Mouse (Mus musculus) midbrain, embryonic 16.5 days (tissue): ENCODE data around the gene Prrx2. TPM values are rescaled to one million over a fixed set of nuclear protein-coding genes. Genes with fewer than 3 reads are reported as not detected.

Source experiments
- ATAC-seq: fragments of 200-750 bp; cut with Nextera tagmentation; 2 replicates; pipeline ENCODE4 v1.8.0; 2017; ENCODE audit warnings: moderate TSS enrichment
- H3K27ac ChIP-seq: fragments of 300-500 bp; sonication (generic); 2 replicates; pipeline ENCODE4 v1.5.1; 2014; ENCODE audit warnings: mild to moderate bottlenecking, low read length, mixed read lengths
- H3K27me3 ChIP-seq: fragments of 300-500 bp; sonication (generic); 2 replicates; pipeline ENCODE4 v1.6.1; 2014; ENCODE audit warnings: low read depth, low read length, mixed read lengths; ENCODE audit not compliant: control insufficient read depth, insufficient read depth
- H3K36me3 ChIP-seq: fragments of 300-500 bp; sonication (generic); 2 replicates; pipeline ENCODE4 v1.6.1; 2014; ENCODE audit warnings: mild to moderate bottlenecking, low read length, moderate library complexity, mixed read lengths; ENCODE audit not compliant: control insufficient read depth, insufficient read depth
- H3K4me1 ChIP-seq: fragments of 300-500 bp; sonication (generic); 2 replicates; pipeline ENCODE4 v1.6.1; 2014; ENCODE audit warnings: mild to moderate bottlenecking, low read length, mixed read lengths; ENCODE audit not compliant: control insufficient read depth, insufficient read depth
- H3K4me2 ChIP-seq: fragments of 300-500 bp; sonication (generic); 2 replicates; pipeline ENCODE4 v1.6.1; 2014; ENCODE audit warnings: mild to moderate bottlenecking, low read length, mixed read lengths
- H3K4me3 ChIP-seq: fragments of 300-500 bp; sonication (generic); 2 replicates; pipeline ENCODE4 v1.5.1; 2014; ENCODE audit warnings: low read depth, mild to moderate bottlenecking, low read length, moderate library complexity, mixed read lengths
- H3K9ac ChIP-seq: fragments of 300-500 bp; sonication (generic); 2 replicates; pipeline ENCODE4 v1.6.1; 2014; ENCODE audit warnings: low read depth, low read length, mixed read lengths
- H3K9me3 ChIP-seq: fragments of 300-500 bp; sonication (generic); replicated peaks from 2 replicates; pipeline ENCODE4 v1.6.1; 2014; ENCODE audit warnings: mild to moderate bottlenecking, low read length, mixed read lengths; ENCODE audit not compliant: control insufficient read depth, poor library complexity, severe bottlenecking
- WGBS: fragments of 180-500 bp; shearing (Covaris S2); extraction: QIAGEN DNeasy Blood & Tissue Kit; methylation state at CpG from one replicate; pipeline ENCODE4 v1.1.7; 2014; 5-methylcytosine and 5-hydroxymethylcytosine counted together
- polyA plus RNA-seq: library from polyadenylated mRNA; unstranded; fragments of >200 nt; fragmentation: Nextera tagmentation; extraction: Ambion mirVana; gene quantifications from 2 replicates; pipeline ENCODE4 v1.2.1, GENCODE M21; 2015

Gene Prrx2
- polyA plus RNA-seq, 1 experiment from 2014 or later: 1.8 TPM

- Histone ChIP-seq H3K27ac (no peak overlapping the region), H3K4me2 (no peak overlapping the region), H3K36me3 (no peaks in the 10 kb centered on the region), H3K9ac (no peak overlapping the region), H3K27me3 (no peaks in the 10 kb centered on the region), H3K4me1 (peaks cover 9% of the 10 kb centered on the region), H3K9me3 (no peaks in the 10 kb centered on the region), H3K4me3 (no peak overlapping the region)
- 33% methylated on average over 20 of the region's 20 CpGs for WGBS
- no peak for ATAC-seq
Measured at GRCm38 (mm10) chr2:30852771-30853313, 18.1 kb downstream of the Prrx2 start.

- Histone ChIP-seq H3K9me3 (no peaks in the 10 kb centered on the region), H3K4me3 (no peak overlapping the region), H3K9ac (no peak overlapping the region), H3K27me3 (no peaks in the 10 kb centered on the region), H3K4me1 (peaks cover 9% of the 10 kb centered on the region), H3K27ac (no peak overlapping the region), H3K4me2 (no peak overlapping the region), H3K36me3 (no peaks in the 10 kb centered on the region)
- ATAC-seq: no peak
- 50% methylated on average over 6 of the region's 6 CpGs for WGBS
Measured at GRCm38 (mm10) chr2:30857076-30857475, 22.3 kb downstream of the Prrx2 start.

GRCm38 (mm10) chr2:30859782-30860181 lies 25.0 kb downstream of the Prrx2 start:
- Histone ChIP-seq H3K27ac (no peak overlapping the region), H3K9ac (no peak overlapping the region), H3K9me3 (no peaks in the 10 kb centered on the region), H3K4me1 (peaks cover 7% of the 10 kb centered on the region), H3K27me3 (peaks cover 3% of the 10 kb centered on the region; the same call in 1 of the 2 replicates), H3K4me2 (no peak overlapping the region), H3K4me3 (no peak overlapping the region), H3K36me3 (no peaks in the 10 kb centered on the region)
- 73% methylated on average over 5 of the region's 5 CpGs for WGBS
- ATAC-seq: no peak

- WGBS: 49% methylated on average over 3 of the region's 4 CpGs
- no peak for ATAC-seq
- H3K4me1 ChIP-seq: peaks cover 8% of the 10 kb centered on the region
Measured at GRCm38 (mm10) chr2:30862081-30862480, 27.3 kb downstream of the Prrx2 start.

GRCm38 (mm10) chr2:30863574-30863973 lies 28.8 kb downstream of the Prrx2 start:
- Histone ChIP-seq H3K27me3 (peaks cover 3% of the 10 kb centered on the region; the same call in 1 of the 2 replicates), H3K27ac (no peak overlapping the region), H3K36me3 (no peaks in the 10 kb centered on the region), H3K9me3 (no peaks in the 10 kb centered on the region), H3K4me1 (peaks cover 4% of the 10 kb centered on the region; the same call in 1 of the 2 replicates), H3K4me2 (no peak overlapping the region), H3K9ac (no peak overlapping the region), H3K4me3 (no peak overlapping the region)
- ATAC-seq: no peak
- 86% methylated on average over 9 of the region's 9 CpGs for WGBS

More at GRCm38 (mm10) chr2:30862081-30862480, 27.3 kb downstream of the Prrx2 start:
- Histone ChIP-seq H3K4me3 (no peak overlapping the region), H3K27ac (no peak overlapping the region), H3K9me3 (no peaks in the 10 kb centered on the region), H3K36me3 (no peaks in the 10 kb centered on the region), H3K4me2 (no peak overlapping the region), H3K27me3 (peaks cover 3% of the 10 kb centered on the region; the same call in 1 of the 2 replicates), H3K9ac (no peak overlapping the region)

GRCm38 (mm10) chr2:30864968-30865381 lies 30.2 kb downstream of the Prrx2 start:
- Histone ChIP-seq H3K36me3 (no peaks in the 10 kb centered on the region), H3K9me3 (no peaks in the 10 kb centered on the region), H3K27ac (no peak overlapping the region), H3K27me3 (peaks cover 3% of the 10 kb centered on the region; the same call in 1 of the 2 replicates), H3K4me3 (peak overlapping the region; percentile 26), H3K4me2 (peak overlapping the region; percentile 55), H3K9ac (peak overlapping the region; percentile 56; the same call in 1 of the 2 replicates), H3K4me1 (peaks cover 4% of the 10 kb centered on the region; the same call in 1 of the 2 replicates)
- no peak for ATAC-seq
- WGBS: 2% methylated on average over 35 of the region's 35 CpGs

GRCm38 (mm10) chr2:30865426-30865825 lies 30.7 kb downstream of the Prrx2 start:
- no peaks in the 10 kb centered on the region for H3K36me3 ChIP-seq
- H3K9ac ChIP-seq: no peak overlapping the region
- no peak for ATAC-seq
- H3K4me2 ChIP-seq: no peak overlapping the region
- no peaks in the 10 kb centered on the region for H3K9me3 ChIP-seq
- WGBS: 68% methylated on average over 3 of the region's 3 CpGs
- peaks cover 4% of the 10 kb centered on the region; the same call in 1 of the 2 replicates for H3K4me1 ChIP-seq
- H3K27ac ChIP-seq: no peak overlapping the region
- no peak overlapping the region for H3K4me3 ChIP-seq
- H3K27me3 ChIP-seq: peaks cover 3% of the 10 kb centered on the region; the same call in 1 of the 2 replicates

GRCm38 (mm10) chr2:30870863-30871262 lies 36.1 kb downstream of the Prrx2 start:
- Histone ChIP-seq H3K27ac (no peak overlapping the region), H3K9ac (no peak overlapping the region), H3K4me2 (no peak overlapping the region), H3K4me1 (0 out of 2 replicates have a peak, but pooled peaks cover 3% of the 10 kb centered on the region), H3K9me3 (no peaks in the 10 kb centered on the region), H3K36me3 (no peaks in the 10 kb centered on the region), H3K27me3 (no peaks in the 10 kb centered on the region), H3K4me3 (no peak overlapping the region)
- 63% methylated on average over 8 of the region's 8 CpGs for WGBS
- no peak for ATAC-seq

GRCm38 (mm10) chr2:30872669-30873068 lies 37.9 kb downstream of the Prrx2 start:
- Histone ChIP-seq H3K9ac (no peak overlapping the region), H3K9me3 (no peaks in the 10 kb centered on the region), H3K27ac (no peak overlapping the region), H3K36me3 (no peaks in the 10 kb centered on the region), H3K4me3 (no peak overlapping the region), H3K27me3 (no peaks in the 10 kb centered on the region), H3K4me1 (0 out of 2 replicates have a peak, but pooled peaks cover 3% of the 10 kb centered on the region), H3K4me2 (no peak overlapping the region)
- 79% methylated on average over 6 of the region's 6 CpGs for WGBS
- no peak for ATAC-seq
